Comparison of ENCODE assay signal across 11 mouse cellular contexts in genomic region chr12:102646586-102647260, GRCm38 (mm10). TPM values are rescaled to one million over a fixed set of nuclear protein-coding genes. Genes with fewer than 3 reads are reported as not detected.
A peak's percentile ranks its signal among the peaks of the same experiment; 100 is the strongest.
DNase-seq lines count a peak whose midpoint lies in the region; ATAC-seq and TF ChIP-seq lines count a peak whose summit lies in the region.
"Had no signal": no experiment of that assay in that cellular context is flagged by ENCODE, and none has a peak within 500 bp of the region (broad histone marks: within the 10 kb centered on the region; RNA-seq: fewer than 3 reads in every experiment).

No protein-coding gene starts in this region.

- H3K9me3 ChIP-seq in intestine, embryonic 15.5 days, result no peaks in the 10 kb centered on the region
- no peaks in the 10 kb centered on the region for H3K9me3 ChIP-seq in liver, embryonic 12.5 days (replicated peaks)
- H3K9me3 ChIP-seq in hindbrain, embryonic 14.5 days (ENCODE audit: control insufficient read depth, low read length), result no peaks in the 10 kb centered on the region

- TF ChIP-seq CTCF in spleen, adult 2 months (IDR thresholded peaks at IDR 0.05; ENCODE audit: extremely low read depth, insufficient read depth, insufficient read length, insufficient replicate concordance), result no peak

- no peak overlapping the region for H3K4me3 ChIP-seq in intestine, embryonic 15.5 days (replicated peaks)
- H3K4me3 ChIP-seq in liver, embryonic 12.5 days, result no peak overlapping the region
- H3K4me3 ChIP-seq in spleen, adult 2 months (ENCODE audit: extremely low read depth, insufficient read depth, insufficient read length), result no peak overlapping the region
- no peak overlapping the region for H3K4me3 ChIP-seq in hindbrain, embryonic 14.5 days (replicated peaks; ENCODE audit: low read length)

- WGBS in intestine, embryonic 15.5 days, result 73% methylated on average over 7 of the region's 7 CpGs
- WGBS in liver, embryonic 12.5 days (ENCODE audit: insufficient replicate concordance), result 30% methylated on average over 7 of the region's 7 CpGs
- WGBS in spleen, adult 2 months, result 29% methylated on average over 7 of the region's 7 CpGs
- WGBS in hindbrain, embryonic 14.5 days, result 87% methylated on average over 7 of the region's 7 CpGs

- peak; percentile 25 for ATAC-seq in intestine, embryonic 15.5 days
- ATAC-seq in liver, embryonic 12.5 days, result peak; percentile 24; the same call in 1 of the 2 replicates
- ATAC-seq in hindbrain, embryonic 14.5 days (ENCODE audit: low FRiP score), result no peak
- ATAC-seq: CD4-positive, CD25-positive, alpha-beta regulatory T cell, adult 4 months had no signal

- H3K4me1 ChIP-seq in intestine, embryonic 15.5 days (replicated peaks), result peaks cover 24% of the 10 kb centered on the region
- peaks cover 55% of the 10 kb centered on the region for H3K4me1 ChIP-seq in liver, embryonic 12.5 days
- peaks cover 66% of the 10 kb centered on the region; the same call in 1 of the 2 replicates for H3K4me1 ChIP-seq in spleen, adult 2 months (ENCODE audit: control insufficient read depth, insufficient read depth, insufficient read length)
- H3K4me1 ChIP-seq in hindbrain, embryonic 14.5 days (replicated peaks; ENCODE audit: control insufficient read depth, insufficient read depth, low read length), result 0 out of 2 replicates have a peak, but pooled peaks cover 4% of the 10 kb centered on the region

- peak; percentile 46 for DNase-seq in kidney, adult 11 months
- no peak for DNase-seq in kidney, adult 18-20 months
- DNase-seq in spleen, adult 2 months (ENCODE audit: low read depth in 1 of 2, low spot score in 2 of 2), result peak; percentile 34 to 37
- DNase-seq in left cerebral cortex, adult 18-20 months (ENCODE audit: low spot score in 2 of 2), result no peak
- no peak for DNase-seq in hindbrain, embryonic 14.5 days (ENCODE audit: low spot score)
- DNase-seq in cerebellum, adult 18-20 months, result no peak
- DNase-seq: cerebellum, adult 9-11 months; right cerebral cortex, postnatal 14 days had no signal

- H3K9ac ChIP-seq in intestine, embryonic 15.5 days, result no peak overlapping the region
- H3K9ac ChIP-seq in liver, embryonic 12.5 days, result no peak overlapping the region
- no peak overlapping the region for H3K9ac ChIP-seq in hindbrain, embryonic 14.5 days

- H3K27ac ChIP-seq in intestine, embryonic 15.5 days, result peak overlapping the region; percentile 58; the same call in 1 of the 2 replicates
- peak overlapping the region; percentile 61 for H3K27ac ChIP-seq in liver, embryonic 12.5 days
- peak overlapping the region; percentile 91 for H3K27ac ChIP-seq in spleen, adult 2 months (ENCODE audit: insufficient read depth, low read length)
- no peak overlapping the region for H3K27ac ChIP-seq in hindbrain, embryonic 14.5 days

- no peaks in the 10 kb centered on the region for H3K36me3 ChIP-seq in intestine, embryonic 15.5 days
- H3K36me3 ChIP-seq in liver, embryonic 12.5 days, result no peaks in the 10 kb centered on the region
- no peaks in the 10 kb centered on the region for H3K36me3 ChIP-seq in spleen, adult 2 months (ENCODE audit: control insufficient read depth, insufficient read depth, low read length)
- no peaks in the 10 kb centered on the region for H3K36me3 ChIP-seq in hindbrain, embryonic 14.5 days (replicated peaks; ENCODE audit: control insufficient read depth, insufficient read depth)

- no peak overlapping the region for H3K4me2 ChIP-seq in intestine, embryonic 15.5 days (replicated peaks)
- peak overlapping the region; percentile 26; the same call in 1 of the 2 replicates for H3K4me2 ChIP-seq in liver, embryonic 12.5 days
- no peak overlapping the region for H3K4me2 ChIP-seq in hindbrain, embryonic 14.5 days (replicated peaks)

- TF ChIP-seq POLR2A in spleen, adult 2 months (IDR thresholded peaks at IDR 0.05; ENCODE audit: low read depth, low read length), result no peak

- H3K27me3 ChIP-seq in intestine, embryonic 15.5 days (replicated peaks), result no peaks in the 10 kb centered on the region
- no peaks in the 10 kb centered on the region for H3K27me3 ChIP-seq in liver, embryonic 12.5 days (replicated peaks)
- H3K27me3 ChIP-seq in spleen, adult 2 months (ENCODE audit: control insufficient read depth, insufficient read depth, low read length), result no peaks in the 10 kb centered on the region
- H3K27me3 ChIP-seq in hindbrain, embryonic 14.5 days (ENCODE audit: control insufficient read depth, insufficient read depth, low read length), result no peaks in the 10 kb centered on the region

RNA-seq across cellular contexts. Expression of gene Itpk1, which starts 58.0 kb away (rescaled TPM):
- 39.1 and 40.1 TPM in 2 replicates for polyA plus RNA-seq in intestine, embryonic 15.5 days (2015; fragmentation: Nextera tagmentation; extraction: Ambion mirVana)
- 3.7 and 4.3 TPM in 2 replicates for polyA plus RNA-seq in liver, embryonic 12.5 days (2016; fragmentation: Nextera tagmentation; extraction: Ambion mirVana)
- 21.1 and 22.2 TPM in 2 replicates for polyA plus RNA-seq in spleen, adult 2 months (2012; rRNA removed)
- 10 to 100 TPM; 56.0 to 63.6 TPM for total RNA-seq in left cerebral cortex, adult 18-20 months (2021)
- polyA plus RNA-seq in hindbrain, embryonic 14.5 days (2014; fragmentation: Nextera tagmentation; extraction: Ambion mirVana), result 31.6 and 35.0 TPM in 2 replicates

Comparison
In these comparisons a context has a peak if more than half of its experiments do, and no peak if none do; other contexts are left out.
1. DNase-seq: peak in kidney, adult 11 months (single experiment) and spleen, adult 2 months (2 of 2); none in kidney, adult 18-20 months (single experiment), left cerebral cortex, adult 18-20 months (0 of 2), hindbrain, embryonic 14.5 days (single experiment) and cerebellum, adult 18-20 months (0 of 2).